Mouse (Mus musculus) Patski (cell line): ENCODE measurements around the gene Prr14l. TPM values are rescaled to one million over a fixed set of nuclear protein-coding genes. Genes with fewer than 3 reads are reported as not detected.
"Not testable (repeated sequence)": the region's sequence is repeated elsewhere in the genome, so short reads cannot be mapped to it uniquely, and the experiment has no call there.

Experiments
- ATAC-seq: fragments of 100-300 bp; one replicate; pipeline ENCODE4 v1.8.0; 2021
- CTCF ChIA-PET: fragments of 350-600 bp; sonication (Branson Sonifier 250); formaldehyde crosslinking; loops from one replicate; lab custom pipeline; 2022; ENCODE audit warnings: inconsistent platforms; lab: Charles Lee
- POLR2A ChIA-PET: fragments of 350-600 bp; sonication (Branson Sonifier 250); formaldehyde crosslinking; loops from one replicate; lab custom pipeline; 2022; ENCODE audit warnings: antibody characterized with exemption, inconsistent platforms; lab: Charles Lee
- DNase-seq: peaks from one replicate; pipeline ENCODE4 v3.0.0-alpha.2; 2011; ENCODE audit warnings: low read depth, low spot score
- H3K27me3 ChIP-seq: fragments of 371-371 bp; one replicate; pipeline ENCODE4 v1.5.1; 2021
- CTCF ChIP-seq: fragments of 100-300 bp; IDR thresholded peaks from one replicate; pipeline ENCODE4 v1.5.1; 2021
- in situ Hi-C: fragments of 300-500 bp; cut with MboI; formaldehyde crosslinking; loops from 3 replicates; pipeline ENCODE4 v1.11.1; 2018; ENCODE audit warnings: low pct_unique_long_range_greater_than_20kb, mixed read lengths
- polyA plus RNA-seq: library from polyadenylated mRNA; unstranded; gene quantifications from one replicate; pipeline ENCODE4 v1.2.3, GENCODE M21; 2021

The Prr14l gene
- polyA plus RNA-seq, 1 experiment from 2014 or later, result 16.4 TPM

DNA sequence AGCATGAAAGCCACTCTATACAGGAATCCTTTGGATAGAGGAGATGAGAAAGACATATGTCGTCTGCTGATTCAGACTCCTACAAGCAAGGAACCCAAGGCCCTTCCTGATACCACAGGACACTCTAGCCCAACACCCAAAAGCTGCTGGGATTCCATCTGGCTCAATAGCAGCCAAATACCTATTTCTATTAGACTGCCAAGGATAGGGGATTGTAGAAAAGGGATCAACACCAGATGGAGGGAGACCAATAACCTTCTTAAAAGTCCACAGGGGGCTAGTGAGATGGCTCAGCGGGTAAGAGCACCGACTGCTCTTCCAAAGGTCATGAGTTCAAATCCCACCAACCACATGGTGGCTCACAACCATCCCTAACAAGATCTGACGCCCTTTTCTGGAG lies 38.7 kb downstream of the Prr14l start:
- in situ Hi-C loops, result no loop called here
- DNase-seq (no peak), ATAC-seq (no peak)
- POLR2A ChIA-PET, result no interaction called here
- H3K27me3 ChIP-seq, result no peaks in the 10 kb centered on the region
- CTCF ChIA-PET, result no interaction called here
- TF ChIP-seq CTCF, result no peak

- DNase-seq, H3K27me3 ChIP-seq, ATAC-seq, in situ Hi-C loops: not testable (repeated sequence)
- ChIA-PET CTCF (interaction anchor here (1.2 kb wide), 1 partner anchor 8 kb away, joined by 6 read pairs; no protein-coding TSS in a partner anchor), POLR2A (interaction anchor here (1.3 to 1.4 kb wide), 2 partner anchors 10 to 15 kb away, joined by 3 to 4 read pairs; no protein-coding TSS in a partner anchor)
These were observed 67.6 kb downstream of the Prr14l start for GRCm38 (mm10) chr5:32786454-32786853.

DNA sequence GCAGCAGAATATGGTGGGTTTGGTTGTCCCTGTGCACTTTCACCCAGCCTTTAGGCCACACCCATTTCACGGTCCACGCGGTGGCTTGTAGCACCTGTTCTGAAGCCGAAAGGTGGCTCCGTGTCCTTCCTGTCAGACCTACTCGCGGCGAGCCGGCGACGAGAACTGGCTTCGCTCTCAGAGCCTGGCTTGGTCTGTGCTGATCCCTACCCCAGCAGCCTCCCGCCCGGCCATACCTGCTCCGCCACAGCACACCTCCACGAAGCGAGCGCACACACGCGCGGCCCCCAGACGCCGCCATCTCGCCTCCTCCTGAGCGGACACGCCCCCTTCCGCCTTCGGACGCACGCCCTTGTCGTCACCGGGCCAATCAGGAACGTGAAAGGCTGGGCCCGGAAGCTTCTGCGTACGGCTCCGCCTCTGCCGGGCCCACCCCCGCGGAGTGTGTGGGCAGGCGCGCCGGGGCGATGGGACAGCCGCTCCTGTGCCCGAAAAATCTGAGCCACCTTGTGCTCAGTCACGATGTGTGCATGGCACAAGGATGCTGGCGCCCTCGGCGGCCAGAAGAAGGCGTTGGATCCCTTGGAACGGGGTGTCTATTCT lies 68.6 kb downstream of the Prr14l start, which contains the start of gene Pisd:
Pisd (minus strand) TSS at position 334 of the 603 bp plus-strand sequence.
- in situ Hi-C loops, result no loop called here
- TF ChIP-seq CTCF, result peak; percentile 66
- CTCF ChIA-PET, result interaction anchor here (1.2 kb wide), 1 partner anchor 9 kb away, joined by 6 read pairs; no protein-coding TSS in a partner anchor

GRCm38 (mm10) chr5:32784726-32785125 lies 69.3 kb downstream of the Prr14l start:
- TF ChIP-seq CTCF, result no peak
- ATAC-seq (no peak), DNase-seq (no peak)
- POLR2A ChIA-PET, result interaction anchor here (1.0 kb wide), 1 partner anchor 38 kb away, joined by 4 read pairs; no protein-coding TSS in a partner anchor
- CTCF ChIA-PET, result no interaction called here
- H3K27me3 ChIP-seq, result no peaks in the 10 kb centered on the region
- in situ Hi-C loops, result no loop called here

More for the DNA sequence above, 68.6 kb downstream of the Prr14l start, which contains the start of gene Pisd:
- POLR2A ChIA-PET, result interaction anchor here (0.9 to 1.4 kb wide), 4 partner anchors 9 to 39 kb away, joined by 3 to 4 read pairs (median 4); no protein-coding TSS in a partner anchor
- DNase-seq, result peak; percentile 53
- ATAC-seq, result peak; percentile 97
- no peaks in the 10 kb centered on the region for H3K27me3 ChIP-seq

DNA sequence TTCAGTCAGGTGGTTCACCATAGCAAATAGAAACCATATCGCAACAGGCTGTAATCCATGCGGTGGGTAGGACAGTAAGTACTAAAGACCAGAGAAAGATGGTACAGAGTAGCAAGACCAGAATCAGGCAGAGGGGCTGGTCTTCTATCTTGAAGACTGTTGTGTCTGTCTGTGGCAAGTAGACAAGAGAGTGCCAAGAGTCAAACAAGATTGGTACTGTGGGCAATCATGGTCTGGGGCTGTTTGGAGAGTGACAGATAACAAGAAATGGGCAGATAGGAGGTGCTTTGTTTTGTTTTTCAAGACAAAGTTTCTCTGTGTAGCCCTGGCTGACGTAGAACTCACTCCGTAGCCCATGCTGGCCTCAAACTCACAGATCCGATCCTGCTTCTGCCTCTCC lies 72.5 kb downstream of the Prr14l start:
- no peak for TF ChIP-seq CTCF
- ChIA-PET POLR2A (no interaction called here), CTCF (interaction anchor here (1.0 kb wide), 1 partner anchor 18 kb away, joined by 3 read pairs; no protein-coding TSS in a partner anchor)
- no peaks in the 10 kb centered on the region for H3K27me3 ChIP-seq
- DNase-seq (no peak), ATAC-seq (no peak)
- in situ Hi-C loops, result no loop called here

GRCm38 (mm10) chr5:32778168-32778567 lies 75.9 kb downstream of the Prr14l start:
- H3K27me3 ChIP-seq, result no peaks in the 10 kb centered on the region
- peak; percentile 35 for ATAC-seq
- no peak for TF ChIP-seq CTCF
- ChIA-PET POLR2A (no interaction called here), CTCF (no interaction called here)
- in situ Hi-C loops, result no loop called here
- no peak for DNase-seq

DNA sequence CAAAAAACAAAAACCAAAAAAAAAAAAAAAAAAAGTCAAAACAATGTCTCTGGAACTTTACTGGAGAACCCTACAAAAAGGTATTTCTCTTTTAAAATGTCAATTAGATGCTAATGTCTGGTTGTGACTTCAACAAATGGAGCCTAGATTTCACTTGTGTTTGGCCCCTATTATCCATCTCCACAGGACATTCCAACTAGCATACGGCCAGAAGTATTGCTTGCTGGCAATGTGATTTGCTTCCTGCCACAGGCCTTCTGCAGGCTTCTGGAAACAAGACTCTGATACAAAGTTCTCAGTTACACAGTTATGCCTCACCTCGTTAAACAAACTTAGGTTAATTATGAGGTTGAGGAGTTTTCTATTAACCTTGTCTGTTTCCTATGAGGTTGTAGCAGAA lies 81.7 kb downstream of the Prr14l start:
- POLR2A ChIA-PET, result no interaction called here
- H3K27me3 ChIP-seq, result no peaks in the 10 kb centered on the region
- in situ Hi-C loops, result no loop called here
- CTCF ChIA-PET, result no interaction called here
- no peak for TF ChIP-seq CTCF
- ATAC-seq (no peak), DNase-seq (no peak)

DNA sequence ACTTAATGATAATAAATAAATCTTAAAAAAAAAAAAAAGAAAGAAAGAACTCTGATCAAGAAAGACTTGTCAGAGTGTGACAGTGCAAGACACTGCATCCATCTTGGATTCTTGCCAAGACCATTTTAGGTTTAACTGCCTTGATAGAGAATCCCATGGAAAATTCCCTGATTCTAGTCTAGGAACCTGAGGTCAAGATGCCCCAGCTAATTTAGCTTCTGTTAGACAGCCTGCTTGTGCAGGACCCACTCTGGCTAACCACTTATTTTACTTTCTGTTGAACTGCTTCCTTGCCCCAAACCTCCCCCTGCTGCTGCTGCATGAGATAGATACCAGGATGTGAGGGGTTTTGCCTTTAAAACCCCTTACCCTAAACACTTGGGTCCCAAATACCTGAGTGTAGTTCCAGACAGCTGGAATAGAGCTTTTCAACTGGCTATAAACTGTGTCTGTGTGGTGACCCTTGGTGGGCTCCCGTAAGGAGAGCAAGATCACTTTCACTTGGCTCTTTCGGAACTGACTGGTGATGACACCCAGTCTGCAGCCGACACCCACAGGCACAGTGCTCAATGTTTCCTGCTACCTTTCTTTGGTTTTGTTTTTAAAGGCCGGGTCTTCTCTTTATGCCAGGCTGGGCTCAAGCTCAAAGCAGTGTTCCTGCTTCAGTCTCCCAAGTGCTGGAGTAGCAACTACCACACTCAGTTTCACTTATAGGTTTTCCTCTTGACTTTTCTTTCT lies 86.3 kb downstream of the Prr14l start:
- no peak for DNase-seq
- CTCF ChIA-PET, result no interaction called here
- in situ Hi-C loops, result no loop called here
- TF ChIP-seq CTCF, result no peak
- no peaks in the 10 kb centered on the region for H3K27me3 ChIP-seq
- ATAC-seq, result no peak
- POLR2A ChIA-PET, result interaction anchor here (0.5 to 0.7 kb wide), 2 partner anchors 41 to 295 kb away, joined by 3 to 5 read pairs; no protein-coding TSS in a partner anchor

DNA sequence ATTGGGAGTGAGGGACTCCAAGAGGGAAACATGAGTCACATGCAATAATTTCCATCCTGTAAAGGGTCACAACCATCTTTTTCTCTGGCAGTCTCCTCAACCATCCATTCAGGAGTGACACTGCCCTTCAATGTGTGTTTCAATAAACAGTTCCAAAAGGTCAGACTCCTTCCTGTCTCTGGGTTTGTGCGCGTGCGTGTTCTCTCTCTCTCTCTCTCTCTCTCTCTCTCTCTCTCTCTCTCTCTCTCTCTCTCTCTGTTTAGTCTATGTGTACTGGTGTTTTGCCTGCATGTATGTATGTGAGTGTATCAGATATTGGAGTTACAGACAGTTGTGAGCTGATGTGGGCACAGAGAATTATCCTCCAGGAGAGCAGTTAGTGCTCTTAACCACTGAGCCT lies 87.1 kb downstream of the Prr14l start:
- ChIA-PET POLR2A (interaction anchor here (0.7 kb wide), 1 partner anchor 294 kb away, joined by 5 read pairs; no protein-coding TSS in a partner anchor), CTCF (no interaction called here)
- DNase-seq (no peak), ATAC-seq (no peak)
- no peaks in the 10 kb centered on the region for H3K27me3 ChIP-seq
- in situ Hi-C loops, result no loop called here
- no peak for TF ChIP-seq CTCF

- POLR2A ChIA-PET, result no interaction called here
- in situ Hi-C loops, result no loop called here
- CTCF ChIA-PET, result interaction anchor here (0.9 to 2.2 kb wide), 2 partner anchors 9 to 47 kb away, joined by 3 to 5 read pairs; no protein-coding TSS in a partner anchor
- TF ChIP-seq CTCF, result no peak
- DNase-seq, result no peak
- ATAC-seq, result no peak
- no peaks in the 10 kb centered on the region for H3K27me3 ChIP-seq
These were observed 92.4 kb downstream of the Prr14l start for GRCm38 (mm10) chr5:32761566-32762140.
